Mouse (Mus musculus) cerebellum, adult 2 months (tissue): Measurements from ENCODE around the gene Xpnpep1.

Source experiments
- CTCF ChIP-seq: fragments of 200-500 bp; IDR thresholded peaks from 2 replicates; pipeline ENCODE4 v1.5.1; 2011; ENCODE audit warnings: low read depth, mild to moderate bottlenecking, control low read depth, low read length, moderate library complexity, borderline replicate concordance; ENCODE audit not compliant: insufficient read depth
- POLR2A ChIP-seq: fragments of 200-500 bp; IDR thresholded peaks from 2 replicates; pipeline ENCODE4 v1.6.1; 2011; ENCODE audit warnings: low read length, control low read depth, borderline replicate concordance; ENCODE audit not compliant: insufficient read depth

DNA sequence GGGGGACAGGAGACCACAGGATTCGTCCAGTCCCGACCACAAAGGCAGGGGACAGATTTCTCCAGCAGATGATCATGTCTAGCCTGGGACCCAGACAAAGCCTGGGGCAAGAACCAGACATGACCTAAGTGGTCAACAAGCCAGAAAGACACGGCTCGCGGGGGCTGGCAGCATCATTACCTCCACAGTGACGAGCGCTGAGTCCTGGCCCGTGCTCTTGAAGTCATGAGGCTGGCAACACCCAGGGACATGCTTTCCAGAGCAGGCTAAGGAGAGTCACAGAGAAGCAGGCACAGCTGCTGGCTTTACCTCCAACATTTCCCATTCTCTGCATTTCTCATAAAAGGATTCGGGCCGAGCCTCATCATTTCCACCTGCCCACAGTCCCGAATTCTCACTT is 22.8 kb downstream of the Xpnpep1 start:
- TF ChIP-seq CTCF (no peak), POLR2A (no peak)
